Mouse (Mus musculus) midbrain, embryonic 13.5 days (tissue): Measurements from ENCODE around the gene Ednrb. TPM values are rescaled to one million over a fixed set of nuclear protein-coding genes. Genes with fewer than 3 reads are reported as not detected.

Experiments used
- ATAC-seq: fragments of 200-750 bp; cut with Nextera tagmentation; 2 replicates; pipeline ENCODE4 v1.8.0; 2017; ENCODE audit warnings: mild to moderate bottlenecking, moderate TSS enrichment, moderate library complexity
- H3K27ac ChIP-seq: fragments of 300-500 bp; sonication (generic); 2 replicates; pipeline ENCODE4 v1.5.1; 2015; ENCODE audit warnings: inconsistent platforms, mild to moderate bottlenecking, moderate library complexity
- H3K27me3 ChIP-seq: fragments of 300-500 bp; sonication (generic); 2 replicates; pipeline ENCODE4 v1.6.1; 2015; ENCODE audit warnings: mild to moderate bottlenecking, inconsistent platforms
- H3K36me3 ChIP-seq: fragments of 300-500 bp; sonication (generic); 2 replicates; pipeline ENCODE4 v1.6.1; 2015; ENCODE audit warnings: mild to moderate bottlenecking, inconsistent platforms
- H3K4me1 ChIP-seq: fragments of 300-500 bp; sonication (generic); replicated peaks from 2 replicates; pipeline ENCODE4 v1.6.1; 2015; ENCODE audit warnings: inconsistent platforms
- H3K4me2 ChIP-seq: fragments of 300-500 bp; sonication (generic); replicated peaks from 2 replicates; pipeline ENCODE4 v1.6.1; 2015; ENCODE audit warnings: moderate library complexity, mild to moderate bottlenecking, inconsistent platforms
- H3K4me3 ChIP-seq: fragments of 300-500 bp; sonication (generic); replicated peaks from 2 replicates; pipeline ENCODE4 v1.5.1; 2015; ENCODE audit warnings: mild to moderate bottlenecking, inconsistent platforms
- H3K9ac ChIP-seq: fragments of 300-500 bp; sonication (generic); replicated peaks from 2 replicates; pipeline ENCODE4 v1.6.1; 2015; ENCODE audit warnings: mild to moderate bottlenecking, inconsistent platforms
- H3K9me3 ChIP-seq: fragments of 300-500 bp; sonication (generic); 2 replicates; pipeline ENCODE4 v1.6.1; 2016; ENCODE audit warnings: mild to moderate bottlenecking, inconsistent platforms
- WGBS: fragments of 180-500 bp; shearing (Covaris S2); methylation state at CpG from one replicate; pipeline ENCODE4 v1.1.7; 2015; 5-methylcytosine and 5-hydroxymethylcytosine counted together
- polyA plus RNA-seq: library from polyadenylated mRNA; unstranded; fragments of >200 nt; fragmentation: Nextera tagmentation; extraction: Ambion mirVana; gene quantifications from 2 replicates; pipeline ENCODE4 v1.2.1, GENCODE M21; 2015

Ednrb gene
- polyA plus RNA-seq, 1 experiment from 2014 or later: 86.9 TPM

DNA sequence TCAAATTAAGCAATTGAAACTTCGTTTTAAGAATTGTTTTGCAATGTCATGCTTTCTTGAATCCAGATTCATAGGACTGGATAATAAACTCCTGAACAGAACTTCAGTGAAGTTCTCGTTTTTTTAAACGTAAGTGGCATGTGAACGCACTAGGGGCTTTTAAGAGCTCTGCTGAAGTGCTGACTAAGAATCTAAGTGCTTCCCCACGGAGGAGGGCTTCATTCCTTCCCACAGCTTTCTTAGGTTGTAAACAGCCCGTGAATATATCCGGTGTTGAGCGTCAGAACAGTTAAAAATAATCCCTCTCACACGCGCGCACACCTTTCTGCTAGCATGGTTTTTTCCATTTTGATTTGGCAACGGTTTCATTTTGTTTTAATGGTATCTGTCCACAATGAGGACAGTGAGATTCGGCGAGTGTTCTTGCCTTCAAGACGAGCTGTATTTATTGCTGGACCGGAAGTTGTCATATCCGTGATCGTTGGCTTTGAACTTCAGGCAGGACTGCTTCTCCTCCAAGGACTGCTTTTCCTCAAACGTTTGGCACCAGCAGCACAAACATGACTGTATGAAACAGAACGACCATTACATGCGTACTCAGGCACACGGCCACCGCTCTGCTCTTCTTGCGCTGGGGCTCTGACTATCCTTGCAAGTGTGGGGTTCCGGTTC, 27.4 kb downstream of the Ednrb start:
- Histone ChIP-seq H3K27ac (no peak overlapping the region), H3K9me3 (no peaks in the 10 kb centered on the region), H3K27me3 (no peaks in the 10 kb centered on the region), H3K4me2 (no peak overlapping the region), H3K4me3 (no peak overlapping the region), H3K36me3 (peaks cover 12% of the 10 kb centered on the region; the same call in 1 of the 2 replicates), H3K4me1 (no peaks in the 10 kb centered on the region), H3K9ac (no peak overlapping the region)
- WGBS: 91% methylated on average over 25 of the region's 25 CpGs
- no peak for ATAC-seq

GRCm38 (mm10) chr14:103815542-103815941, 28.7 kb downstream of the Ednrb start:
- Histone ChIP-seq H3K4me2 (no peak overlapping the region), H3K36me3 (peaks cover 7% of the 10 kb centered on the region; the same call in 1 of the 2 replicates), H3K4me1 (no peaks in the 10 kb centered on the region), H3K4me3 (no peak overlapping the region), H3K27ac (no peak overlapping the region), H3K27me3 (no peaks in the 10 kb centered on the region), H3K9me3 (no peaks in the 10 kb centered on the region), H3K9ac (no peak overlapping the region)
- ATAC-seq: no peak
- WGBS: 71% methylated on average over 16 of the region's 16 CpGs

GRCm38 (mm10) chr14:103814015-103814691, 30.0 kb downstream of the Ednrb start:
- no peak for ATAC-seq
- WGBS: 78% methylated on average over 10 of the region's 10 CpGs
- H3K27me3 ChIP-seq: no peaks in the 10 kb centered on the region
- H3K4me1 ChIP-seq: no peaks in the 10 kb centered on the region
- no peak overlapping the region for H3K27ac ChIP-seq
- H3K4me3 ChIP-seq: no peak overlapping the region
- H3K4me2 ChIP-seq: no peak overlapping the region
- H3K36me3 ChIP-seq: peaks cover 7% of the 10 kb centered on the region; the same call in 1 of the 2 replicates
- H3K9me3 ChIP-seq: no peaks in the 10 kb centered on the region
- H3K9ac ChIP-seq: no peak overlapping the region

- H3K9ac ChIP-seq: no peak overlapping the region
- no peaks in the 10 kb centered on the region for H3K27me3 ChIP-seq
- H3K9me3 ChIP-seq: no peaks in the 10 kb centered on the region
- no peak overlapping the region for H3K4me2 ChIP-seq
- H3K36me3 ChIP-seq: no peaks in the 10 kb centered on the region; the same call in 1 of the 2 replicates
- H3K4me3 ChIP-seq: no peak overlapping the region
- 85% methylated on average over 3 of the region's 3 CpGs for WGBS
- ATAC-seq: no peak
- no peak overlapping the region for H3K27ac ChIP-seq
- no peaks in the 10 kb centered on the region for H3K4me1 ChIP-seq
Observed at GRCm38 (mm10) chr14:103813246-103813645, 31.0 kb downstream of the Ednrb start.

- no peaks in the 10 kb centered on the region for H3K36me3 ChIP-seq
- H3K27ac ChIP-seq: no peak overlapping the region
- H3K4me3 ChIP-seq: no peak overlapping the region
- WGBS: 90% methylated on average over 7 of the region's 7 CpGs
- no peaks in the 10 kb centered on the region for H3K4me1 ChIP-seq
- no peak for ATAC-seq
- H3K4me2 ChIP-seq: no peak overlapping the region
- no peaks in the 10 kb centered on the region for H3K9me3 ChIP-seq
- H3K9ac ChIP-seq: no peak overlapping the region
- H3K27me3 ChIP-seq: no peaks in the 10 kb centered on the region
Observed at GRCm38 (mm10) chr14:103811291-103811690, 32.9 kb downstream of the Ednrb start.

GRCm38 (mm10) chr14:103803907-103804659, 40.1 kb downstream of the Ednrb start:
- H3K9ac ChIP-seq: no peak overlapping the region
- no peak overlapping the region for H3K4me2 ChIP-seq
- H3K4me3 ChIP-seq: no peak overlapping the region
- H3K27me3 ChIP-seq: no peaks in the 10 kb centered on the region
- H3K9me3 ChIP-seq: no peaks in the 10 kb centered on the region
- no peaks in the 10 kb centered on the region for H3K4me1 ChIP-seq
- no peak overlapping the region for H3K27ac ChIP-seq
- ATAC-seq: no peak
- WGBS: 85% methylated on average over 4 of the region's 4 CpGs
- no peaks in the 10 kb centered on the region for H3K36me3 ChIP-seq

DNA sequence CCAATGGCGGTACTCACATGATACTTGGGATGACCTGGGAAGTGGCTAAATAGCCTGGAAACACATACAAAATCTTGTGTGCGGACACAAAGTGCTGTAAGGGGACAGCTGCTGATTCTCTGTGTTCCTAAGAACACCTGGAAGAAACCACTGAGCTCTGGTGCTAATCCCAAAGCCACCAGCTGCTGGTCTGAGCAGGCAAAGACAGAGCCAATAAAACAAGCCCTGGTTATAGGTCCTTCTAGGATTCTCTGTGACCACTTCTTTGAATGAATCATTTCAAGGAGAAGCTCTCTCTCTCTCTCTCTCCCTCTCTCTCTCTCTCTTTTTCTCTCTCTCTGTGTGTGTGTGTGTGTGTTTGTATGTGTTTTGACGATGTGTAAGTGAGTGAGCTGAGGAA, 47.1 kb downstream of the Ednrb start:
- Histone ChIP-seq H3K27ac (no peak overlapping the region), H3K9me3 (peaks cover 3% of the 10 kb centered on the region; the same call in 1 of the 2 replicates), H3K4me1 (peaks cover 9% of the 10 kb centered on the region; the same call in 1 of the 2 replicates), H3K36me3 (no peaks in the 10 kb centered on the region), H3K4me3 (no peak overlapping the region), H3K4me2 (no peak overlapping the region), H3K27me3 (no peaks in the 10 kb centered on the region), H3K9ac (no peak overlapping the region)
- WGBS: 79% methylated on average over 3 of the region's 3 CpGs
- no peak for ATAC-seq

- ATAC-seq: no peak
- Histone ChIP-seq H3K36me3 (no peaks in the 10 kb centered on the region), H3K27me3 (no peaks in the 10 kb centered on the region), H3K4me1 (peaks cover 9% of the 10 kb centered on the region; the same call in 1 of the 2 replicates), H3K27ac (no peak overlapping the region), H3K9me3 (peaks cover 3% of the 10 kb centered on the region; the same call in 1 of the 2 replicates), H3K4me3 (no peak overlapping the region), H3K9ac (no peak overlapping the region), H3K4me2 (no peak overlapping the region)
- 100% methylated on average over 1 of the region's 1 CpGs for WGBS
Observed at GRCm38 (mm10) chr14:103795591-103795990, 48.6 kb downstream of the Ednrb start.

DNA sequence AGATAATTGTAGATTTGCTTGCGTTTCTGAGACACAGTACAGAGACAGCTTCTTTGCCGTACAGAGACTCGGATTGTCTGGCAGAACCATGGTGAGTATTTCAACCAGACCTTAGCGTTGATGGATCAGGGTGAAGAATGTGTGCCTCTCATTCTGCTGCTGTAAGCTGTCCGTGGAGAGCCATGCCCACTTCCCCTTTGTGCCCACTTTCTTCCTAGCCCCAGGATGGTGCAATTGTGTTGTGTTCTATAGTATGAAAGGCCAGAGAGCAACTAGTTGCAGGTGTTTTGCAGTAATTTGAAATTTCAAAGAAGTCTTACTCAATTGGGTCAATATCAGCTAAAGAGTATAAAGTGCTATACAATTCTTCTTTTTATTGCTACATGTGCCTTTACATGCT, 50.8 kb downstream of the Ednrb start:
- no peak overlapping the region for H3K4me2 ChIP-seq
- 72% methylated on average over 5 of the region's 5 CpGs for WGBS
- no peak for ATAC-seq

GRCm38 (mm10) chr14:103792726-103793125, 51.5 kb downstream of the Ednrb start:
- Histone ChIP-seq H3K27ac (no peak overlapping the region), H3K4me3 (no peak overlapping the region), H3K9ac (no peak overlapping the region), H3K4me1 (peaks cover 9% of the 10 kb centered on the region; the same call in 1 of the 2 replicates), H3K27me3 (no peaks in the 10 kb centered on the region), H3K4me2 (no peak overlapping the region), H3K36me3 (no peaks in the 10 kb centered on the region), H3K9me3 (peaks cover 3% of the 10 kb centered on the region; the same call in 1 of the 2 replicates)
- ATAC-seq: 0 out of 2 replicates have a peak, but pooled peaks have one; percentile 34
- WGBS: 30% methylated on average over 1 of the region's 1 CpGs

More for the DNA sequence above, 50.8 kb downstream of the Ednrb start:
- Histone ChIP-seq H3K4me1 (peaks cover 9% of the 10 kb centered on the region; the same call in 1 of the 2 replicates), H3K36me3 (no peaks in the 10 kb centered on the region), H3K9ac (no peak overlapping the region), H3K9me3 (peaks cover 3% of the 10 kb centered on the region; the same call in 1 of the 2 replicates), H3K27me3 (no peaks in the 10 kb centered on the region), H3K27ac (no peak overlapping the region), H3K4me3 (no peak overlapping the region)

- WGBS: 91% methylated on average over 2 of the region's 2 CpGs
- Histone ChIP-seq H3K4me1 (peaks cover 1% of the 10 kb centered on the region; the same call in 1 of the 2 replicates), H3K36me3 (no peaks in the 10 kb centered on the region)
Observed at GRCm38 (mm10) chr14:103787547-103787946, 56.7 kb downstream of the Ednrb start.

More at GRCm38 (mm10) chr14:103787547-103787946, 56.7 kb downstream of the Ednrb start:
- no peak overlapping the region for H3K9ac ChIP-seq
- no peak overlapping the region for H3K4me3 ChIP-seq
- no peak overlapping the region for H3K27ac ChIP-seq
- no peak overlapping the region for H3K4me2 ChIP-seq
- H3K9me3 ChIP-seq: peaks cover 2% of the 10 kb centered on the region; the same call in 1 of the 2 replicates
- ATAC-seq: no peak
- H3K27me3 ChIP-seq: no peaks in the 10 kb centered on the region
